Mouse (Mus musculus): ENCODE measurements around the gene Cep19. TPM values are rescaled to one million over a fixed set of nuclear protein-coding genes. Genes with fewer than 3 reads are reported as not detected.

The Cep19 gene
- polyA plus RNA-seq, 1 experiment from 2014 or later, result 13.3 TPM

- Histone ChIP-seq H3K79me2 (ENCODE audit: inconsistent target) (no peaks in the 10 kb centered on the region), H3K36me3 (ENCODE audit: inconsistent target) (no peaks in the 10 kb centered on the region), H3K27ac (peak overlapping the region; percentile 94), H3K4me3 (ENCODE audit: inconsistent target) (no peak overlapping the region)
- WGBS (ENCODE audit: missing documents), result 69% methylated on average over 6 of the region's 6 CpGs
These were observed 16.2 kb downstream of the Cep19 start for GRCm38 (mm10) chr16:32115781-32116180.

- 86% methylated on average over 5 of the region's 5 CpGs for WGBS (ENCODE audit: missing documents)
- no peaks in the 10 kb centered on the region for H3K36me3 ChIP-seq (ENCODE audit: inconsistent target)
- no peaks in the 10 kb centered on the region for H3K79me2 ChIP-seq (ENCODE audit: inconsistent target)
- no peak overlapping the region for H3K4me3 ChIP-seq (ENCODE audit: inconsistent target)
- H3K27ac ChIP-seq, result no peak overlapping the region
These were observed 16.6 kb downstream of the Cep19 start for GRCm38 (mm10) chr16:32116186-32116585.

DNA sequence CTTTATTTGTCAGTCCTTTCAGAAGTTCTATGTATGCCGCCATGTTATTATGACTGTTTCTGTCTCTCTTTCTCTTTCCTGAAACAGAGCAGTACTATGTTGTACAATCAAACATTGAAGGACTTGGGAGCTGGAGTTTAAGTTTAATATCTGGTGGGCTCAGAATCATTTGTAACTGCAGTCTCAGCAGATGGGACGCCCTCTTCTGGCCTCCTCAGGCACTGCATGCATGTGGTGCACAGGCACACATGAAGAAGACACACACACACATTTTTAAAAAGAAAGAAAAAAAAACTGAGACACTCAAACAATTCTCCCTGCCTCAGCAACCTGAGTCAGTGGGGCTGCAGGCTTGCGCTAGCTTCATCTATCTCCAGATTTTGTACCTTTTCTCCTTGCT, 20.9 kb downstream of the Cep19 start:
- H3K79me2 ChIP-seq (ENCODE audit: inconsistent target), result no peaks in the 10 kb centered on the region
- WGBS (ENCODE audit: missing documents), result 100% methylated on average over 3 of the region's 3 CpGs
- no peak overlapping the region for H3K27ac ChIP-seq

GRCm38 (mm10) chr16:32124020-32124419, 24.4 kb downstream of the Cep19 start:
- Histone ChIP-seq H3K79me2 (ENCODE audit: inconsistent target) (no peaks in the 10 kb centered on the region), H3K27ac (no peak overlapping the region), H3K36me3 (ENCODE audit: inconsistent target) (no peaks in the 10 kb centered on the region), H3K4me3 (ENCODE audit: inconsistent target) (no peak overlapping the region)
- WGBS (ENCODE audit: missing documents), result 82% methylated on average over 7 of the region's 7 CpGs

More for the DNA sequence above, 20.9 kb downstream of the Cep19 start:
- Histone ChIP-seq H3K36me3 (ENCODE audit: inconsistent target) (no peaks in the 10 kb centered on the region), H3K4me3 (ENCODE audit: inconsistent target) (no peak overlapping the region)

DNA sequence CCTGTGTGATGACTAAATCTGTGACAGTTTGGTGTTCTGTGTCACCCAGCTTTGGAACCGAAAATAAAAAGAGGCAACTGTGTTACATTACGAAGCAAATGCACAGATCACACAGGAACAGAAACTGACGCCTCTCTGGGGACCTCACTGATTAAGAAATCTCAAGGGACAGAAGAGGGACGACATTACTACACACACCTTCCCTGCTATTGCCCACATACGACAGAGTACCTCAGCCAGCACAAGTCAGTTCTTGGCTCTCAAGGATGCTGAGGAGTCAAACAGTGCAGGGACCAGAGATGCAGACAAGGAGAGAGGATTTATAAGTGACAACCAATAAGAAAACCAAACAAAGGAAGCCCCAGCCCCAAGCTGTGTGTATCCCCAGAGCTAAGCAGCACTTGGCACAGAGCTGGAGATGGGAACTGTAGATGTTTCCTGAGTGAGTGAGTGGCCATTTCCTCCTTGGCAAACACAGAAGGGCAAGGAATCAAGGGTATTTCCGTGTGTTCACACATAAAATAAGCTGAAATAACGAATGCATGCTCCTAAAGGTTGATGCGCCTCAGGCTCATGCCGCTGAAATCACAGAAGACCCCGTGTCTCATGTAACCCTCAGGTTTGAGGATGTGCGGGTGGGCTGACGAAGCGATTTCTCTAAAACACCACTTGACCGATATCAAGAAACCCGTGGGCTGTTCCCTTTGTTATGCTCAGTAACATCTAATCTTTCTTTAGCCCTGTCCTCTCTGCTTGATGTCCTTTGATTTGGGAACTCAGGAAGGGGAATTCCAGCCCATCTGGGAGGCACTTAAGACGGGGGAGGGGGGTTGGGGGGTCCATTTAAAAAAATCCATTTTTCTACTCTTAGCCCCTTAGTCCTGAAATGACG, 25.1 kb downstream of the Cep19 start:
- H3K36me3 ChIP-seq (ENCODE audit: inconsistent target), result no peaks in the 10 kb centered on the region

GRCm38 (mm10) chr16:32125364-32125763, 25.8 kb downstream of the Cep19 start:
- H3K4me3 ChIP-seq (ENCODE audit: inconsistent target), result no peak overlapping the region
- H3K36me3 ChIP-seq (ENCODE audit: inconsistent target), result no peaks in the 10 kb centered on the region
- H3K27ac ChIP-seq, result no peak overlapping the region
- 91% methylated on average over 3 of the region's 3 CpGs for WGBS (ENCODE audit: missing documents)
- no peaks in the 10 kb centered on the region for H3K79me2 ChIP-seq (ENCODE audit: inconsistent target)

More for the DNA sequence above, 25.1 kb downstream of the Cep19 start:
- WGBS (ENCODE audit: missing documents), result 25% methylated on average over 17 of the region's 17 CpGs
- no peaks in the 10 kb centered on the region for H3K79me2 ChIP-seq (ENCODE audit: inconsistent target)
- no peak overlapping the region for H3K4me3 ChIP-seq (ENCODE audit: inconsistent target)
- peak overlapping the region; percentile 44 for H3K27ac ChIP-seq

DNA sequence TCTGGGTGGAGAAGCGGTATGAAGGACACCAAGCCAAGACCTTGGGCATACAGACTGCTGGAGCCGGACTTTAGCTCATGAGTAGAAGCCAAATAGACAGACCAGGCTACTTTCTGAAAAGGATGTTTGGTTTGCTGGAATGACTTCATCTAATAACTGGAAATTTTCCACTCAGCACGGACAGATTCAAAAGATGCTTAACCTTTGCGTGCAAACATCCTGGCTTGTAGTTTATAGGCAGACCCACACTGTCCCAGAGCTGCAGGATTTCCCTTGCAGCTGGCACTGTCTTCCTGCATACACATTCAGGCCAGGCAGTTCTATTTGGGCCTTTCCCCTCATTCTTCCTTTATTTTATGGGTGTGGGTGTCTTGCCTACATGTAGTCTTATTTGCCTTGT, 27.4 kb downstream of the Cep19 start:
- Histone ChIP-seq H3K27ac (no peak overlapping the region), H3K79me2 (ENCODE audit: inconsistent target) (no peaks in the 10 kb centered on the region), H3K4me3 (ENCODE audit: inconsistent target) (no peak overlapping the region), H3K36me3 (ENCODE audit: inconsistent target) (no peaks in the 10 kb centered on the region)
- WGBS (ENCODE audit: missing documents), result 69% methylated on average over 4 of the region's 4 CpGs

DNA sequence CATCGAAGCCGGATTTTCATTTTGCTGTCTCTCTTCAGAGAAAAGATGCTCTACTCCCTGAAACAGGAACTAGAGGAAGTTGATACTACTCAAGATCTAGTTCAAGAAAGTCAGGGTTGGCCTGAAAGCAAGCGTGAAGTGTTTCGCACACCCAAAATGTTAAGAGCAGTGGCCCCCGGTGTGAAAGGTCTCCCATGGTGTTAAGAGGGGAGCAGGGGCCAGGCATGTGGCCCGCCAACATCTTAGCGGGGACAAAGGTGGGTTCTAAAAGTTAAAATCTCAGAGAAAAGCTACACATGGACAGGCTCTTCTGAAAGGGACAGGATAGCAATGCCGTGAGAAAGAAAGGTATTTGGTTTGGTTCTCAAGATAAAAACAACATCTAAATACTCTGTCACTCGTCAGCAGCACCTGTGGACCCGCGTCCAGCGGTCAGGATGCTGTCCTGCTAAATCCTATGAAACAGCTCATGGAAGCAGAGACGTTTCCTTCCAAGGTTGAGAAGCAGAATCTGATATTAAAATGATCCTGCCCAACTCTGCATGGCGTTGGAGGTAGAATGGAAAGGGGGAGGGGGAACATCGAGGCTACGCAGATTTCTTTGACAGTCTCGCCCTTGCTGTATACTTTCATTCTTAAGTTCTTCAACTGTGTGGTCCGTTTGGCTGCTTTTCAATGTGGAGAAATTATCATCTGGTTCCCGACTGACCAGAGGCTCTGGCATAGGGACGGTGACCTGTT, 30.0 kb downstream of the Cep19 start:
- 23% methylated on average over 20 of the region's 20 CpGs for WGBS (ENCODE audit: missing documents)
- Histone ChIP-seq H3K4me3 (ENCODE audit: inconsistent target) (peak overlapping the region; percentile 22), H3K79me2 (ENCODE audit: inconsistent target) (no peaks in the 10 kb centered on the region), H3K27ac (peak overlapping the region; percentile 69), H3K36me3 (ENCODE audit: inconsistent target) (no peaks in the 10 kb centered on the region)

DNA sequence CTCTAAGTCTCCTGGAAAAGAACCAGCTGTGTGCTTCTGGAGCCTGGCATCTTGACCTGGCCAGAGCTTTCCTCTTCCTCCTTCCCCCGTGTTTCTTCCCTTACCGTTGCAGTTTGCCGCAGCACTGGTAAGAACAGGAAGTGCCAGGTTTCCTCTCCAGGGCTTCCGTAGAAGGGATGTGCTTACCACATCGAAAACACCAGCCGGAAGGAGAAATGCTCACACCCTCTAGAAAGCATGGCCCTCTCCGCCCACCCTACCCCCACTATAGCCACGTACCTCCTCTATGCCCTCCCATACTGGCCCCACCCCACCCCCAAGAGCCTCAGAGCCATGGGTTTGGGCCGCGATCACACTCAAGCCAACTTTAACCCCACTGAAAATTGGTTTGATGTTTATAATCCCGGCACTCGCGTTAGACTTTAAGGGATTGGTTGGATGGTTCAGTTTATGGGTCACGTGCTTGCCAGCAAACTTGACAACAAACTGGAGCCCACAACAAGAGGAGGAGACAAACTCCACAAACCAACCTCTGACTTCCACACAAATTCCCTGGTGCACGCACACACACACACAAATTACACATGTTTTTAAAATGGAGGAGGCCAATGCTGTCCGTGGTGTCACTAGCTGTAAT, 30.7 kb downstream of the Cep19 start:
- Histone ChIP-seq H3K36me3 (ENCODE audit: inconsistent target) (no peaks in the 10 kb centered on the region), H3K27ac (peak overlapping the region; percentile 69), H3K4me3 (ENCODE audit: inconsistent target) (peak overlapping the region; percentile 22), H3K79me2 (ENCODE audit: inconsistent target) (no peaks in the 10 kb centered on the region)
- 13% methylated on average over 15 of the region's 16 CpGs for WGBS (ENCODE audit: missing documents)

GRCm38 (mm10) chr16:32133148-32133547, 33.5 kb downstream of the Cep19 start:
- Histone ChIP-seq H3K79me2 (ENCODE audit: inconsistent target) (no peaks in the 10 kb centered on the region), H3K27ac (no peak overlapping the region), H3K36me3 (ENCODE audit: inconsistent target) (no peaks in the 10 kb centered on the region), H3K4me3 (ENCODE audit: inconsistent target) (no peak overlapping the region)
- 98% methylated on average over 3 of the region's 3 CpGs for WGBS (ENCODE audit: missing documents)

DNA sequence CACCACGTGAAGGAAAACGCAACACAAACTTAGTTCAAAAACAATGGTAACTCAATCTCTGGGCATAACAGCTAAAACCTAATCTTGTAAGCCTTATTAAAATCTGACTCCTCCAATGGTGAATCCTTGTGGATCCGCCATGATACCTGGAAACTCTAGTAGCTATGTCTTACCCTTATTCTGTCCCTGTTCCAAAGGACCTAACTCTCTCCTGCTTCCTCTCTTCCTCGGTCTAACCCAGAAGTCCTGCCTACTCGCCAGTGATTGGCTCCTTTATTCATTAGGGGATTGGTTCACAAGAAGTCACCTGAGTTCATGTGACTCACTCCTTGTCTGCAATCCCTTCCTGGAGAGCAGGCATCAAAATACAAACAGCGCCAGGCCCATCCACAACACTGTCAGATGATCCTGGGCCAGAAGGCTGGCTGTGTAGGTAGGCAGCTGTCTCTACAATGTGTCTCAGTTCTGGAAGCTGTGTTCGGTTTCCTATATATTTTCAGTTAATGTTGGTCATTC, 36.3 kb downstream of the Cep19 start:
- 97% methylated on average over 4 of the region's 7 CpGs for WGBS (ENCODE audit: missing documents)
- Histone ChIP-seq H3K79me2 (ENCODE audit: inconsistent target) (no peaks in the 10 kb centered on the region), H3K36me3 (ENCODE audit: inconsistent target) (no peaks in the 10 kb centered on the region), H3K4me3 (ENCODE audit: inconsistent target) (no peak overlapping the region), H3K27ac (no peak overlapping the region)

- Histone ChIP-seq H3K27ac (no peak overlapping the region), H3K79me2 (ENCODE audit: inconsistent target) (peaks cover 5% of the 10 kb centered on the region; the same call in 1 of the 2 replicates), H3K4me3 (ENCODE audit: inconsistent target) (no peak overlapping the region), H3K36me3 (ENCODE audit: inconsistent target) (peaks cover 20% of the 10 kb centered on the region)
- 82% methylated on average over 1 of the region's 1 CpGs for WGBS (ENCODE audit: missing documents)
These were observed 39.4 kb downstream of the Cep19 start for GRCm38 (mm10) chr16:32138954-32139353.

- Histone ChIP-seq H3K79me2 (ENCODE audit: inconsistent target) (peaks cover 43% of the 10 kb centered on the region), H3K36me3 (ENCODE audit: inconsistent target) (peaks cover 61% of the 10 kb centered on the region), H3K27ac (no peak overlapping the region), H3K4me3 (ENCODE audit: inconsistent target) (no peak overlapping the region)
- 88% methylated on average over 9 of the region's 15 CpGs for WGBS (ENCODE audit: missing documents)
These were observed 44.2 kb downstream of the Cep19 start for GRCm38 (mm10) chr16:32143766-32144165.

- Histone ChIP-seq H3K4me3 (ENCODE audit: inconsistent target) (no peak overlapping the region), H3K27ac (no peak overlapping the region), H3K79me2 (ENCODE audit: inconsistent target) (peaks cover 43% of the 10 kb centered on the region), H3K36me3 (ENCODE audit: inconsistent target) (peaks cover 61% of the 10 kb centered on the region)
- WGBS (ENCODE audit: missing documents), result 97% methylated on average over 8 of the region's 17 CpGs
These were observed 45.0 kb downstream of the Cep19 start for GRCm38 (mm10) chr16:32144592-32144991.
